ENCODE assay signal across 22 mouse cellular contexts in genomic region chr12:108355986-108356385, GRCm38 (mm10). TPM values are rescaled to one million over a fixed set of nuclear protein-coding genes. Genes with fewer than 3 reads are reported as not detected.
A peak's percentile ranks its signal among the peaks of the same experiment; 100 is the strongest.
DNase-seq lines count a peak whose midpoint lies in the region; ATAC-seq and TF ChIP-seq lines count a peak whose summit lies in the region.
"Had no signal": no experiment of that assay in that cellular context is flagged by ENCODE, and none has a peak within 500 bp of the region (broad histone marks: within the 10 kb centered on the region; RNA-seq: fewer than 3 reads in every experiment).

No protein-coding gene starts in this region.

- no peak overlapping the region for H3K4me3 ChIP-seq in kidney, postnatal 0 days (replicated peaks; ENCODE audit: low read depth, low read length)
- H3K4me3 ChIP-seq in kidney, adult 2 months (ENCODE audit: insufficient read depth, low read depth, low read length) = no peak overlapping the region
- H3K4me3 ChIP-seq in lung, postnatal 0 days (ENCODE audit: low read depth, low read length) = no peak overlapping the region
- H3K4me3 ChIP-seq: heart, embryonic 13.5 days; limb, embryonic 12.5 days; liver, embryonic 13.5 days had no signal

- H3K27me3 ChIP-seq in kidney, postnatal 0 days (ENCODE audit: insufficient read depth, low read length) = no peaks in the 10 kb centered on the region; the same call in 1 of the 2 replicates
- H3K27me3 ChIP-seq in kidney, adult 2 months (replicated peaks; ENCODE audit: control insufficient read depth, insufficient read depth, low read length) = no peaks in the 10 kb centered on the region
- 0 out of 2 replicates have a peak, but pooled peaks cover 15% of the 10 kb centered on the region for H3K27me3 ChIP-seq in lung, postnatal 0 days (replicated peaks; ENCODE audit: insufficient read depth, low read length)

- H3K9me3 ChIP-seq in kidney, postnatal 0 days (replicated peaks; ENCODE audit: low read length) = no peaks in the 10 kb centered on the region
- H3K9me3 ChIP-seq in lung, postnatal 0 days (ENCODE audit: low read length) = no peaks in the 10 kb centered on the region
- H3K9me3 ChIP-seq: heart, embryonic 13.5 days had no signal

- TF ChIP-seq POLR2A in kidney, adult 2 months (IDR thresholded peaks at IDR 0.05; ENCODE audit: low read depth, low read length) = no peak

- peak; percentile 61 for DNase-seq in cerebellum, adult 9-11 months
- DNase-seq in cerebellum, postnatal 4 days (ENCODE audit: low spot score in 2 of 2) = no peak
- no peak for DNase-seq in kidney, postnatal 0 days (ENCODE audit: low spot score)
- no peak for DNase-seq in kidney, adult 2 months
- no peak for DNase-seq in lung, postnatal 0 days (ENCODE audit: low spot score)
- no peak for DNase-seq in lung, postnatal 14 days
- no peak for DNase-seq in kidney, adult 9 months
- DNase-seq: adrenal gland, adult 2 months; gastrocnemius, postnatal 10 days; heart, adult 11 months; heart, postnatal 14 days; liver, embryonic 13.5 days; lung, postnatal 10 days; right cerebral cortex, adult 18-20 months; right cerebral cortex, postnatal 4 days; thymus, adult 2 months; thymus, postnatal 4 days had no signal

- H3K4me1 ChIP-seq in kidney, postnatal 0 days (replicated peaks; ENCODE audit: insufficient read depth, low read length) = no peaks in the 10 kb centered on the region
- no peaks in the 10 kb centered on the region for H3K4me1 ChIP-seq in kidney, adult 2 months (ENCODE audit: control insufficient read depth, insufficient read depth, low read length)
- H3K4me1 ChIP-seq in lung, postnatal 0 days (ENCODE audit: insufficient read depth, low read depth, low read length) = no peaks in the 10 kb centered on the region
- H3K4me1 ChIP-seq: liver, embryonic 13.5 days had no signal

- TF ChIP-seq CTCF in kidney, postnatal 0 days (IDR thresholded peaks at IDR 0.05; ENCODE audit: low read depth) = peak; percentile 25; the same call in 1 of the 2 replicates
- TF ChIP-seq CTCF in kidney, adult 2 months (conservative IDR thresholded peaks at IDR 0.05; ENCODE audit: insufficient read depth, insufficient read length, low read depth, low read length) = no peak
- peak; percentile 25; the same call in 1 of the 2 replicates for TF ChIP-seq CTCF in lung, postnatal 0 days (IDR thresholded peaks at IDR 0.05)

- H3K27ac ChIP-seq in kidney, postnatal 0 days = no peak overlapping the region
- H3K27ac ChIP-seq in kidney, adult 2 months (ENCODE audit: insufficient read depth, low read depth, low read length) = no peak overlapping the region
- no peak overlapping the region for H3K27ac ChIP-seq in lung, postnatal 0 days (ENCODE audit: low read length)
- H3K27ac ChIP-seq: heart, embryonic 13.5 days; limb, embryonic 12.5 days; liver, embryonic 13.5 days had no signal

- no peak overlapping the region for H3K4me2 ChIP-seq in kidney, postnatal 0 days (ENCODE audit: low read length)
- H3K4me2 ChIP-seq in lung, postnatal 0 days (replicated peaks; ENCODE audit: low read depth, low read length) = no peak overlapping the region
- H3K4me2 ChIP-seq: heart, embryonic 13.5 days; limb, embryonic 12.5 days; liver, embryonic 13.5 days; midbrain, embryonic 11.5 days had no signal

- H3K36me3 ChIP-seq in kidney, postnatal 0 days (ENCODE audit: insufficient read depth, low read length) = no peaks in the 10 kb centered on the region
- no peaks in the 10 kb centered on the region for H3K36me3 ChIP-seq in kidney, adult 2 months (ENCODE audit: control insufficient read depth, insufficient read depth, low read length)
- H3K36me3 ChIP-seq in lung, postnatal 0 days (ENCODE audit: insufficient read depth, low read length) = no peaks in the 10 kb centered on the region
- H3K36me3 ChIP-seq: heart, embryonic 13.5 days; limb, embryonic 12.5 days; liver, embryonic 13.5 days had no signal

- H3K9ac ChIP-seq in kidney, postnatal 0 days (ENCODE audit: low read depth, low read length) = no peak overlapping the region
- no peak overlapping the region for H3K9ac ChIP-seq in lung, postnatal 0 days (replicated peaks; ENCODE audit: low read depth)
- H3K9ac ChIP-seq: heart, embryonic 13.5 days; limb, embryonic 12.5 days; liver, embryonic 13.5 days had no signal

- TF ChIP-seq EP300 in lung, postnatal 0 days (IDR thresholded peaks at IDR 0.05) = no peak

- ATAC-seq in kidney, postnatal 0 days (replicated peaks; ENCODE audit: low FRiP score, low read depth) = no peak
- no peak for ATAC-seq in lung, postnatal 0 days
- ATAC-seq: forebrain, embryonic 14.5 days; intestine, postnatal 0 days had no signal

RNA-seq across cellular contexts. Expression of gene Eml1, which starts 14.8 kb away (rescaled TPM):
- 39.0 and 42.0 TPM in 2 replicates for polyA plus RNA-seq in kidney, postnatal 0 days (2015; fragmentation: Nextera tagmentation; extraction: Ambion mirVana)
- polyA plus RNA-seq in kidney, adult 2 months (2012; rRNA removed) = 14.2 TPM in 2 replicates
- 55.0 and 68.7 TPM in 2 replicates for polyA plus RNA-seq in lung, postnatal 0 days (2015; fragmentation: Nextera tagmentation; extraction: Ambion mirVana)

RNA-seq across cellular contexts. Expression of gene Cyp46a1, which starts 21.8 kb away (rescaled TPM):
- polyA plus RNA-seq in kidney, postnatal 0 days (2015; fragmentation: Nextera tagmentation; extraction: Ambion mirVana) = 5.2 and 5.9 TPM in 2 replicates
- polyA plus RNA-seq in kidney, adult 2 months (2012; rRNA removed) = 4.1 and 5.1 TPM in 2 replicates
- polyA plus RNA-seq in lung, postnatal 0 days (2015; fragmentation: Nextera tagmentation; extraction: Ambion mirVana) = 1.0 and 1.3 TPM in 2 replicates

RNA-seq across cellular contexts. Expression of gene Hhipl1, which starts 49.9 kb away (rescaled TPM):
- polyA plus RNA-seq in kidney, postnatal 0 days (2015; fragmentation: Nextera tagmentation; extraction: Ambion mirVana) = 0.37 and 0.43 TPM in 2 replicates
- polyA plus RNA-seq in kidney, adult 2 months (2012; rRNA removed) = 0.31 and 0.42 TPM in 2 replicates
- polyA plus RNA-seq in lung, postnatal 0 days (2015; fragmentation: Nextera tagmentation; extraction: Ambion mirVana) = 0.35 and 0.57 TPM in 2 replicates
- polyA plus RNA-seq: liver, embryonic 13.5 days had no signal
